In the genomic region with DNA sequence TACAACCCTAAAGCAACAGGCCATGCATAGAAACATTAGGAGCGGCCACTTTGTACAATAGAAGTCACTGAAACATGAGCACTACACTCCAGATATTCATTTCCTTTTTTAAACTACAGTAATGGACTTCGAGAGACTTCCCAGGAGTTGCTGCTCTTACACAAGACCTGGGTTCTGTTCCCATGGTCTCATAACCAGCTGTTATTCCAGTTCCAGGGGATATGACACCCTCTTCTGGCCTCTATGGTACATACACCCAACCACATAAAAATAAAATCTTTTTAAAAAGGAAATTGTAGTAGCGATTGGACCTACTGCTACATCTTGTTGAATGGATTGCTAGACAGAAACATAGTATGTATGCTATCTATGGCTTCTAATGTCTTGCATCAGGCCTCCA, we compare ENCODE assay signal across 9 mouse cellular contexts. TPM values are rescaled to one million over a fixed set of nuclear protein-coding genes. Genes with fewer than 3 reads are reported as not detected.
DNase-seq lines count a peak whose midpoint lies in the region; ATAC-seq and TF ChIP-seq lines count a peak whose summit lies in the region.
"Had no signal": no experiment of that assay in that cellular context is flagged by ENCODE, and none has a peak within 500 bp of the region (broad histone marks: within the 10 kb centered on the region; RNA-seq: fewer than 3 reads in every experiment).

No protein-coding gene starts in this region.

- H3K4me2 ChIP-seq in hindbrain, embryonic 11.5 days (replicated peaks; ENCODE audit: low read depth, low read length), result no peak overlapping the region
- peak overlapping the region; percentile 89 for H3K4me2 ChIP-seq in hindbrain, embryonic 13.5 days
- H3K4me2 ChIP-seq in midbrain, embryonic 14.5 days (ENCODE audit: low read length), result peak overlapping the region; percentile 86

- no peaks in the 10 kb centered on the region for H3K27me3 ChIP-seq in hindbrain, embryonic 10.5 days (ENCODE audit: insufficient read depth, poor library complexity, severe bottlenecking)
- H3K27me3 ChIP-seq in hindbrain, embryonic 11.5 days (ENCODE audit: control insufficient read depth, insufficient read depth, low read length), result no peaks in the 10 kb centered on the region
- peaks cover 7% of the 10 kb centered on the region for H3K27me3 ChIP-seq in Patski
- 0 out of 2 replicates have a peak, but pooled peaks cover 3% of the 10 kb centered on the region for H3K27me3 ChIP-seq in hindbrain, embryonic 13.5 days
- no peaks in the 10 kb centered on the region for H3K27me3 ChIP-seq in midbrain, embryonic 14.5 days (ENCODE audit: control insufficient read depth, insufficient read depth, low read length)

- peaks cover 27% of the 10 kb centered on the region for H3K36me3 ChIP-seq in hindbrain, embryonic 10.5 days
- H3K36me3 ChIP-seq in hindbrain, embryonic 11.5 days (ENCODE audit: control insufficient read depth, insufficient read depth, low read length), result 0 out of 2 replicates have a peak, but pooled peaks cover 7% of the 10 kb centered on the region
- peaks cover 22% of the 10 kb centered on the region for H3K36me3 ChIP-seq in hindbrain, embryonic 13.5 days
- H3K36me3 ChIP-seq in midbrain, embryonic 14.5 days (ENCODE audit: control insufficient read depth, insufficient read depth, low read length), result peaks cover 24% of the 10 kb centered on the region

- 0 out of 2 replicates have a peak overlapping the region, but pooled peaks have one; percentile 99 for H3K27ac ChIP-seq in hindbrain, embryonic 10.5 days
- H3K27ac ChIP-seq in hindbrain, embryonic 11.5 days (ENCODE audit: low read depth, low read length), result no peak overlapping the region
- no peak overlapping the region for H3K27ac ChIP-seq in hindbrain, embryonic 13.5 days
- H3K27ac ChIP-seq in midbrain, embryonic 14.5 days (replicated peaks; ENCODE audit: low read depth, low read length), result no peak overlapping the region
- H3K27ac ChIP-seq: macrophage had no signal

- peak; percentile 45 for TF ChIP-seq CTCF in Patski (IDR thresholded peaks at IDR 0.05)

- in situ Hi-C loops in Patski (cut with MboI; ENCODE audit: low pct_unique_long_range_greater_than_20kb), result no loop called here

- no peaks in the 10 kb centered on the region for H3K9me3 ChIP-seq in hindbrain, embryonic 10.5 days
- H3K9me3 ChIP-seq in hindbrain, embryonic 11.5 days (ENCODE audit: control insufficient read depth, low read length), result no peaks in the 10 kb centered on the region
- no peaks in the 10 kb centered on the region for H3K9me3 ChIP-seq in hindbrain, embryonic 13.5 days
- no peaks in the 10 kb centered on the region for H3K9me3 ChIP-seq in midbrain, embryonic 14.5 days (ENCODE audit: control insufficient read depth, low read length)

- no peak for DNase-seq in hindbrain, embryonic 10.5 days (ENCODE audit: low spot score)
- DNase-seq in hindbrain, embryonic 11.5 days (ENCODE audit: low spot score), result no peak
- DNase-seq in Patski (ENCODE audit: low read depth, low spot score), result no peak
- no peak for DNase-seq in midbrain, embryonic 14.5 days
- DNase-seq in testis, postnatal 14 days (ENCODE audit: low spot score), result no peak
- no peak for DNase-seq in cerebellum, postnatal 36 days
- DNase-seq in gastrocnemius, adult 8-10 months (ENCODE audit: low spot score in 2 of 2), result no peak

- peak overlapping the region; percentile 100 for H3K4me3 ChIP-seq in hindbrain, embryonic 10.5 days
- H3K4me3 ChIP-seq in hindbrain, embryonic 11.5 days (ENCODE audit: low read depth, low read length), result no peak overlapping the region
- peak overlapping the region; percentile 100 for H3K4me3 ChIP-seq in hindbrain, embryonic 13.5 days
- peak overlapping the region; percentile 95 for H3K4me3 ChIP-seq in midbrain, embryonic 14.5 days (replicated peaks; ENCODE audit: low read depth, low read length)

- POLR2A ChIA-PET in Patski (lab: Charles Lee), result no interaction called here

- no peak overlapping the region for H3K9ac ChIP-seq in hindbrain, embryonic 11.5 days (ENCODE audit: low read depth, low read length)
- no peak overlapping the region for H3K9ac ChIP-seq in hindbrain, embryonic 13.5 days
- peak overlapping the region; percentile 98; the same call in 1 of the 2 replicates for H3K9ac ChIP-seq in midbrain, embryonic 14.5 days (replicated peaks; ENCODE audit: low read length)

- CTCF ChIA-PET in Patski (lab: Charles Lee), result no interaction called here

- no peak for ATAC-seq in hindbrain, embryonic 11.5 days (ENCODE audit: low FRiP score)
- no peak for ATAC-seq in Patski
- ATAC-seq in hindbrain, embryonic 13.5 days (ENCODE audit: low FRiP score), result no peak
- ATAC-seq in midbrain, embryonic 14.5 days (ENCODE audit: low FRiP score, low TSS enrichment), result no peak

- peaks cover 21% of the 10 kb centered on the region for H3K4me1 ChIP-seq in hindbrain, embryonic 10.5 days (replicated peaks)
- peaks cover 8% of the 10 kb centered on the region; the same call in 1 of the 2 replicates for H3K4me1 ChIP-seq in hindbrain, embryonic 11.5 days (replicated peaks; ENCODE audit: control insufficient read depth, insufficient read depth, low read length)
- H3K4me1 ChIP-seq in hindbrain, embryonic 13.5 days (replicated peaks), result peaks cover 25% of the 10 kb centered on the region
- peaks cover 15% of the 10 kb centered on the region for H3K4me1 ChIP-seq in midbrain, embryonic 14.5 days (ENCODE audit: control insufficient read depth, insufficient read depth, low read length)

- 87% methylated on average over 3 of the region's 3 CpGs for WGBS in hindbrain, embryonic 10.5 days
- 85% methylated on average over 3 of the region's 3 CpGs for WGBS in hindbrain, embryonic 11.5 days
- 88% methylated on average over 3 of the region's 3 CpGs for WGBS in hindbrain, embryonic 13.5 days
- WGBS in midbrain, embryonic 14.5 days, result 88% methylated on average over 3 of the region's 3 CpGs

RNA-seq across cellular contexts. Expression of gene Eif1b, which starts 0.5 kb away (rescaled TPM):
- polyA plus RNA-seq in hindbrain, embryonic 10.5 days (2016; fragmentation: Nextera tagmentation; extraction: Ambion mirVana), result 229 and 249 TPM in 2 replicates
- polyA plus RNA-seq in hindbrain, embryonic 11.5 days (2014; fragmentation: Nextera tagmentation; extraction: Ambion mirVana), result 274 and 279 TPM in 2 replicates
- polyA plus RNA-seq in Patski (2021), result 51.3 TPM
- polyA plus RNA-seq in hindbrain, embryonic 13.5 days (2015; fragmentation: Nextera tagmentation; extraction: Ambion mirVana), result 330 and 337 TPM in 2 replicates
- polyA plus RNA-seq in midbrain, embryonic 14.5 days (2014; fragmentation: Nextera tagmentation; extraction: Ambion mirVana), result 310 and 316 TPM in 2 replicates
- 10 to 100 TPM; 38.4 to 44.6 (median 42.4) TPM for total RNA-seq in gastrocnemius, adult 8-10 months (2022)

RNA-seq across cellular contexts. Expression of gene Entpd3, which starts 48.1 kb away (rescaled TPM):
- 0.25 and 0.41 TPM in 2 replicates for polyA plus RNA-seq in hindbrain, embryonic 10.5 days (2016; fragmentation: Nextera tagmentation; extraction: Ambion mirVana)
- polyA plus RNA-seq in hindbrain, embryonic 11.5 days (2014; fragmentation: Nextera tagmentation; extraction: Ambion mirVana), result 0.47 and 0.51 TPM in 2 replicates
- not detected for polyA plus RNA-seq in Patski (2021)
- polyA plus RNA-seq in hindbrain, embryonic 13.5 days (2015; fragmentation: Nextera tagmentation; extraction: Ambion mirVana), result 1.2 and 1.6 TPM in 2 replicates
- polyA plus RNA-seq in midbrain, embryonic 14.5 days (2014; fragmentation: Nextera tagmentation; extraction: Ambion mirVana), result 2.5 and 3.1 TPM in 2 replicates
- not detected for total RNA-seq in gastrocnemius, adult 8-10 months (2022)
- polyA plus RNA-seq: macrophage had no signal
